Mouse (Mus musculus) MEL (cell line): ENCODE measurements around the gene Slc16a8. TPM values are rescaled to one million over a fixed set of nuclear protein-coding genes. Genes with fewer than 3 reads are reported as not detected.

Experiments used
- DNase-seq: peaks from one replicate; pipeline ENCODE4 v3.0.0; 2011; ENCODE audit warnings: low read depth, low spot score
- H3K27ac ChIP-seq: 2 replicates; pipeline ENCODE4 v1.5.1; 2012; ENCODE audit warnings: low read depth, mild to moderate bottlenecking, control low read depth, low read length, moderate library complexity; ENCODE audit not compliant: control insufficient read depth
- H3K27me3 ChIP-seq, 2 experiments: fragments of 150-350 bp in 1 of 2; sonication (generic) in 1 of 2; 2 replicates each; pipeline ENCODE4 v1.6.1; 2012; ENCODE audit warnings: low read length in 2 of 2, mild to moderate bottlenecking in 2 of 2, improper control_type of control experiment in 1 of 2, moderate library complexity in 1 of 2; ENCODE audit not compliant: insufficient read depth in 2 of 2, control insufficient read depth in 1 of 2
- H3K36me3 ChIP-seq, 2 experiments: 2 replicates each; pipeline ENCODE4 v1.6.1; 2012 to 2014; ENCODE audit warnings: low read length in 2 of 2, improper control_type of control experiment in 1 of 2, inconsistent platforms in 1 of 2, mild to moderate bottlenecking in 1 of 2; ENCODE audit not compliant: insufficient read depth in 2 of 2, control insufficient read depth in 1 of 2
- H3K4me1 ChIP-seq, 2 experiments: fragments of 150-350 bp in 1 of 2; sonication (generic) in 1 of 2; 2 replicates each; pipeline ENCODE4 v1.6.1; 2012; ENCODE audit warnings: low read length in 2 of 2, improper control_type of control experiment in 1 of 2, mild to moderate bottlenecking in 1 of 2; ENCODE audit not compliant: insufficient read depth in 2 of 2, control insufficient read depth in 1 of 2
- H3K4me3 ChIP-seq, 2 experiments: fragments of 150-350 bp in 1 of 2; sonication (generic) in 1 of 2; 2 replicates each; pipeline ENCODE4 v1.5.1; 2012; ENCODE audit warnings: low read depth in 2 of 2, low read length in 2 of 2, mild to moderate bottlenecking in 2 of 2, moderate library complexity in 2 of 2, control low read depth in 1 of 2, improper control_type of control experiment in 1 of 2; ENCODE audit not compliant: control insufficient read depth in 1 of 2, insufficient read depth in 1 of 2
- H3K79me2 ChIP-seq: 2 replicates; pipeline ENCODE4 v1.6.1; 2012; ENCODE audit warnings: mild to moderate bottlenecking, low read length, moderate library complexity; ENCODE audit not compliant: control insufficient read depth, poor library complexity, insufficient read depth
- H3K9ac ChIP-seq: 2 replicates; pipeline ENCODE4 v1.6.1; 2012; ENCODE audit warnings: low read depth, mild to moderate bottlenecking, control low read depth, low read length, moderate library complexity; ENCODE audit not compliant: control insufficient read depth, poor library complexity, severe bottlenecking
- H3K9me3 ChIP-seq: fragments of 150-350 bp; sonication (generic); replicated peaks from 2 replicates; pipeline ENCODE4 v1.6.1; 2012; ENCODE audit warnings: mild to moderate bottlenecking, low read length, improper control_type of control experiment, moderate library complexity; ENCODE audit not compliant: insufficient read depth
- BHLHE40 ChIP-seq: IDR thresholded peaks from 2 replicates; pipeline ENCODE4 v1.6.1; 2012; ENCODE audit warnings: low read depth, mild to moderate bottlenecking, inconsistent platforms, low read length, improper control_type of control experiment, borderline replicate concordance
- CHD1 ChIP-seq: IDR thresholded peaks from 2 replicates; pipeline ENCODE4 v1.6.1; 2012; ENCODE audit warnings: low read depth, mild to moderate bottlenecking, inconsistent platforms, low read length, improper control_type of control experiment
- CHD2 ChIP-seq: IDR thresholded peaks from 2 replicates; pipeline ENCODE4 v1.6.1; 2011; ENCODE audit warnings: low read length, improper control_type of control experiment
- ELF1 ChIP-seq: IDR thresholded peaks from 2 replicates; pipeline ENCODE4 v1.6.1; 2014; ENCODE audit warnings: low read depth, mild to moderate bottlenecking, inconsistent platforms, low read length, improper control_type of control experiment, moderate library complexity
- ETS1 ChIP-seq: IDR thresholded peaks from 2 replicates; pipeline ENCODE4 v1.6.1; 2012; ENCODE audit warnings: low read depth, mild to moderate bottlenecking, inconsistent platforms, low read length, improper control_type of control experiment, moderate library complexity
- GABPA ChIP-seq: IDR thresholded peaks from 2 replicates; pipeline ENCODE4 v1.6.1; 2012; ENCODE audit warnings: low read depth, mild to moderate bottlenecking, inconsistent platforms, low read length, improper control_type of control experiment, moderate library complexity
- JUND ChIP-seq: IDR thresholded peaks from 2 replicates; pipeline ENCODE4 v1.6.1; 2011; ENCODE audit warnings: low read depth, mild to moderate bottlenecking, improper control_type of control experiment, low read length
- KAT2A ChIP-seq: conservative IDR thresholded peaks from 2 replicates; pipeline ENCODE4 v1.6.1; 2012; ENCODE audit warnings: low read depth, low read length, improper control_type of control experiment, inconsistent platforms
- MAX ChIP-seq: IDR thresholded peaks from 2 replicates; pipeline ENCODE4 v1.6.1; 2011; ENCODE audit warnings: low read length, improper control_type of control experiment
- MEF2A ChIP-seq: IDR thresholded peaks from 2 replicates; pipeline ENCODE4 v1.6.1; 2014; ENCODE audit warnings: low read depth, mild to moderate bottlenecking, inconsistent platforms, low read length, improper control_type of control experiment; ENCODE audit not compliant: poor library complexity, insufficient replicate concordance, severe bottlenecking; ENCODE audit errors: extremely low read depth
- MYB ChIP-seq: IDR thresholded peaks from 2 replicates; pipeline ENCODE4 v1.6.1; 2011; ENCODE audit warnings: mild to moderate bottlenecking, low read depth, low read length, improper control_type of control experiment
- NELFE ChIP-seq: IDR thresholded peaks from 2 replicates; pipeline ENCODE4 v1.6.1; 2011; ENCODE audit warnings: low read depth, low read length, improper control_type of control experiment
- NRF1 ChIP-seq: IDR thresholded peaks from 2 replicates; pipeline ENCODE4 v1.6.1; 2014; ENCODE audit warnings: low read depth, mild to moderate bottlenecking, inconsistent platforms, low read length, improper control_type of control experiment, moderate library complexity; ENCODE audit not compliant: poor library complexity, insufficient read depth, severe bottlenecking
- RAD21 ChIP-seq: IDR thresholded peaks from 2 replicates; pipeline ENCODE4 v1.6.1; 2011; ENCODE audit warnings: mild to moderate bottlenecking, low read depth, low read length, improper control_type of control experiment
- RCOR1 ChIP-seq: IDR thresholded peaks from 2 replicates; pipeline ENCODE4 v1.6.1; 2012; ENCODE audit warnings: low read depth, mild to moderate bottlenecking, inconsistent platforms, low read length, improper control_type of control experiment
- SIN3A ChIP-seq: IDR thresholded peaks from 2 replicates; pipeline ENCODE4 v1.6.1; 2012; ENCODE audit warnings: low read length, improper control_type of control experiment, inconsistent platforms
- SMC3 ChIP-seq: IDR thresholded peaks from 2 replicates; pipeline ENCODE4 v1.6.1; 2011; ENCODE audit warnings: low read depth, low read length, improper control_type of control experiment
- TAL1 ChIP-seq: IDR thresholded peaks from 2 replicates; pipeline ENCODE4 v1.6.1; 2012; ENCODE audit warnings: mild to moderate bottlenecking, inconsistent platforms, low read length, moderate library complexity, mixed read lengths
- TCF12 ChIP-seq: IDR thresholded peaks from 2 replicates; pipeline ENCODE4 v1.6.1; 2014; ENCODE audit warnings: low read depth, mild to moderate bottlenecking, inconsistent platforms, low read length, improper control_type of control experiment, moderate library complexity
- UBTF ChIP-seq: IDR thresholded peaks from 2 replicates; pipeline ENCODE4 v1.6.1; 2012; ENCODE audit warnings: low read depth, mild to moderate bottlenecking, inconsistent platforms, low read length, improper control_type of control experiment, moderate library complexity, borderline replicate concordance; ENCODE audit not compliant: insufficient read depth
- ZC3H11A ChIP-seq: IDR thresholded peaks from 2 replicates; pipeline ENCODE4 v1.6.1; 2012; ENCODE audit warnings: low read depth, mild to moderate bottlenecking, inconsistent platforms, low read length, improper control_type of control experiment
- ZMIZ1 ChIP-seq: IDR thresholded peaks from 2 replicates; pipeline ENCODE4 v1.6.1; 2012; ENCODE audit warnings: low read depth, mild to moderate bottlenecking, inconsistent platforms, low read length, improper control_type of control experiment, moderate library complexity
- ZNF384 ChIP-seq: IDR thresholded peaks from 2 replicates; pipeline ENCODE4 v1.6.1; 2012; ENCODE audit warnings: low read depth, mild to moderate bottlenecking, inconsistent platforms, low read length, improper control_type of control experiment
- polyA plus RNA-seq, 2 experiments: library from polyadenylated mRNA; stranded (reverse) in 1 of 2; unstranded in 1 of 2; fragments of >175 nt in 1 of 2; fragments of >200 nt in 1 of 2; gene quantifications; 2 replicates each; pipeline versions ENCODE4 v1.2.1 to v1.2.4; 2012; ENCODE audit warnings: low replicate concordance in 2 of 2, low read depth in 1 of 2; ENCODE audit not compliant: insufficient read length in 2 of 2, insufficient read depth in 1 of 2, missing spikeins in 1 of 2
- total RNA-seq: library from RNA; depleted of rRNA; stranded (reverse); fragments of 300-350 nt; gene quantifications from 2 replicates; pipeline ENCODE4 v1.2.3, GENCODE M21; 2012

Slc16a8 gene
- total and polyA plus RNA-seq, 3 experiments = 0.15 to 0.47 TPM; not detected in 1

DNA sequence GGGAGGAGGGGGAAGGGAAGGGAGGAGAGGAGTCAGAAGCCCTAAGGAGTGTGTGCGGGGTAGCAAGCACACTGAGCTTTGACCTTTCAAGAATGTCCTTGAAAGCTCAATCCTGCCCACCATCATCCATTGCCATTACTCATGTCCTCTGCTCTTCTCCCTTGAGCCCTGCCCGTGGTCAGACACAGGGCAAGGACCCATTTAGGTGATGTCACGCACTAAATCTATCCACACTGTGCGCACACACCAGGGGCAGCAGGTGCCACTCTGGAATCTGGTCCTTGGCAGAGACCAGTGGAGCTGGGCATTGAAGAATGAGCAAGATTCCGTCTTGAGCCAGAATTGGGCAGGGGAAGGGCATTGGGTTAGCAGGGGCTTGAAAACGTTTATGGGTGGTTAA is 46.4 kb downstream of the Slc16a8 start (continued):
- TF ChIP-seq MEF2A (no peak), CHD2 (no peak), RCOR1 (no peak), TAL1 (no peak), NELFE (peak; percentile 20; the same call in 1 of the 2 replicates), ZC3H11A (no peak), ZMIZ1 (0 out of 2 replicates have a peak, but pooled peaks have one; percentile 23)

DNA sequence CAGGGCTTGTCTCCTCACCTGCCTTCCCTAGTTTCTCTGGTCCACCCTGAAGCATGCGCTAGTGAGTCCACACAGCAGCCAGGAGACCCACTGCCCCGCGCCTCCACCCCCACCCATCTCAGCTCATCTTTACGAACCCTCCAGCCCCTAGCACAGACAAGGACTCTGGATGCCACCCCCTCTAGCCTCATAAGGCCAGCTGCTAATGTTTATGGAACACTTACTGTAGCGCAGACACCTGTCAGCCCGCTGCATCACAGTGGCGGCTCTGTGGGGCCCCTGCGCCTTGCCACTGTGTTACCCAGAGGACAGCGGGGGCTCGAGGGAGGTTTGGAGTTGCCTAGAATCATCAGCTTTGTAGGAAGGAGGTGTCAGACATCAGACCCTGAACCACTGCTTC is 52.0 kb downstream of the Slc16a8 start:
- Histone ChIP-seq H3K9me3 (no peaks in the 10 kb centered on the region), H3K4me3 (no peak overlapping the region), H3K27ac (no peak overlapping the region), H3K79me2 (no peaks in the 10 kb centered on the region), H3K4me1 (peaks cover 0 to 3% of the 10 kb centered on the region in 2 experiments; a peak in 2 of 4 replicates), H3K9ac (no peak overlapping the region), H3K36me3 (no peaks in the 10 kb centered on the region), H3K27me3 (no peaks in the 10 kb centered on the region)
- no peak for TF ChIP-seq KAT2A
- no peak for TF ChIP-seq ELF1
- TF ChIP-seq MEF2A = no peak
- TF ChIP-seq ZC3H11A = no peak
- no peak for TF ChIP-seq MAX
- no peak for TF ChIP-seq SIN3A
- no peak for TF ChIP-seq RAD21
- no peak for TF ChIP-seq SMC3
- TF ChIP-seq MYB = no peak
- no peak for TF ChIP-seq UBTF
- no peak for TF ChIP-seq JUND
- no peak for TF ChIP-seq GABPA
- no peak for TF ChIP-seq TCF12
- TF ChIP-seq NRF1 = no peak
- no peak for TF ChIP-seq CHD1
- no peak for TF ChIP-seq BHLHE40
- TF ChIP-seq ETS1 = no peak
- no peak for TF ChIP-seq ZNF384
- no peak for DNase-seq
